In genomic region chr1:168245539-168245938, GRCm38 (mm10) we compare ENCODE assay signal across 8 mouse cellular contexts.
DNase-seq lines count a peak whose midpoint lies in the region; ATAC-seq and TF ChIP-seq lines count a peak whose summit lies in the region.

No protein-coding gene starts in this region.

- WGBS in heart, postnatal 0 days, result 43% methylated on average over 5 of the region's 5 CpGs
- WGBS in embryonic facial prominence, embryonic 14.5 days, result 21% methylated on average over 5 of the region's 5 CpGs

- TF ChIP-seq CTCF in heart, postnatal 0 days (IDR thresholded peaks at IDR 0.05; ENCODE audit: low read depth), result no peak

- peaks cover 42% of the 10 kb centered on the region for H3K4me1 ChIP-seq in heart, postnatal 0 days (ENCODE audit: control insufficient read depth, insufficient read depth)
- peaks cover 74% of the 10 kb centered on the region for H3K4me1 ChIP-seq in embryonic facial prominence, embryonic 14.5 days (ENCODE audit: control insufficient read depth, insufficient read depth, low read length)

- TF ChIP-seq EP300 in heart, postnatal 0 days (IDR thresholded peaks at IDR 0.05; ENCODE audit: low read depth), result no peak

- no peak for DNase-seq in heart, postnatal 0 days (ENCODE audit: low spot score)
- DNase-seq in heart, postnatal 10 days, result no peak
- peak; percentile 68 for DNase-seq in NIH3T3 (ENCODE audit: low read depth)
- peak; percentile 88 for DNase-seq in embryonic facial prominence, embryonic 14.5 days (ENCODE audit: low spot score)
- DNase-seq in kidney, postnatal 14 days, result peak; percentile 69
- no peak for DNase-seq in embryo, embryonic 10 days (ENCODE audit: low spot score)
- DNase-seq in left cerebral cortex, adult 9 months (ENCODE audit: low spot score in 2 of 2), result no peak
- DNase-seq in urinary bladder, postnatal 4 days (ENCODE audit: low spot score in 2 of 2), result no peak

- no peak overlapping the region for H3K4me3 ChIP-seq in heart, postnatal 0 days (ENCODE audit: low read depth, low read length)
- H3K4me3 ChIP-seq in embryonic facial prominence, embryonic 14.5 days (ENCODE audit: low read depth, low read length), result no peak overlapping the region

- 0 out of 2 replicates have a peak overlapping the region, but pooled peaks have one; percentile 2 for H3K27ac ChIP-seq in heart, postnatal 0 days (ENCODE audit: low read depth)
- 0 out of 2 replicates have a peak overlapping the region, but pooled peaks have one; percentile 29 for H3K27ac ChIP-seq in embryonic facial prominence, embryonic 14.5 days (replicated peaks; ENCODE audit: low read depth, low read length)

- no peak for ATAC-seq in heart, postnatal 0 days (ENCODE audit: insufficient read depth, low read depth)
- peak; percentile 58 for ATAC-seq in embryonic facial prominence, embryonic 14.5 days (ENCODE audit: low read depth)

- no peaks in the 10 kb centered on the region for H3K9me3 ChIP-seq in heart, postnatal 0 days (replicated peaks; ENCODE audit: control insufficient read depth, low read length)
- H3K9me3 ChIP-seq in embryonic facial prominence, embryonic 14.5 days (ENCODE audit: control insufficient read depth, low read length), result no peaks in the 10 kb centered on the region

- no peaks in the 10 kb centered on the region for H3K36me3 ChIP-seq in heart, postnatal 0 days (replicated peaks; ENCODE audit: control insufficient read depth, insufficient read depth, low read length)
- no peaks in the 10 kb centered on the region for H3K36me3 ChIP-seq in embryonic facial prominence, embryonic 14.5 days (ENCODE audit: control insufficient read depth, insufficient read depth, low read length)

- intact Hi-C loops in heart, postnatal 10 days (cut with DNase I), result loop anchor here (5.0 kb wide), 1 partner anchor 42 kb away; no protein-coding TSS in a partner anchor

- no peaks in the 10 kb centered on the region for H3K27me3 ChIP-seq in heart, postnatal 0 days (ENCODE audit: control insufficient read depth, insufficient read depth, low read length)
- no peaks in the 10 kb centered on the region for H3K27me3 ChIP-seq in embryonic facial prominence, embryonic 14.5 days (replicated peaks; ENCODE audit: control insufficient read depth, insufficient read depth, low read length)

- H3K9ac ChIP-seq in heart, postnatal 0 days (replicated peaks; ENCODE audit: low read depth, low read length), result no peak overlapping the region
- 0 out of 2 replicates have a peak overlapping the region, but pooled peaks have one; percentile 16 for H3K9ac ChIP-seq in embryonic facial prominence, embryonic 14.5 days (ENCODE audit: low read depth, low read length)

- H3K4me2 ChIP-seq in heart, postnatal 0 days (ENCODE audit: low read depth, low read length), result peak overlapping the region; percentile 3; the same call in 1 of the 2 replicates
- H3K4me2 ChIP-seq in embryonic facial prominence, embryonic 14.5 days (ENCODE audit: low read depth, low read length), result peak overlapping the region; percentile 23

Comparison
In these comparisons a context has a peak if more than half of its experiments do, and no peak if none do; other contexts are left out.
1. DNase-seq: peak in NIH3T3 (single experiment), embryonic facial prominence, embryonic 14.5 days (single experiment) and kidney, postnatal 14 days (single experiment); none in heart, postnatal 0 days (single experiment), heart, postnatal 10 days (0 of 2), embryo, embryonic 10 days (single experiment), left cerebral cortex, adult 9 months (0 of 2) and urinary bladder, postnatal 4 days (0 of 2).